Mouse (Mus musculus): ENCODE measurements at regions not wholly inside any gene's neighbourhood (a gene's known extent, or its start where the extent isn't known, plus 50 kb on each side); places are given as distances from the start of the nearest gene placed in this dataset.

- TF ChIP-seq CTCF (IDR thresholded peaks at IDR 0.05; ENCODE audit: low read depth, low read length) (no peak), POLR2A (IDR thresholded peaks at IDR 0.05; ENCODE audit: extremely low read depth, insufficient read depth, low read length) (no peak)
Observed at GRCm38 (mm10) chr16:75291194-75291593, 294.7 kb downstream of the Lipi start.

Measured in liver, adult 2 months (tissue).